Mouse (Mus musculus) CH12.LX (cell line): ENCODE results near the gene Sphk2. TPM values are rescaled to one million over a fixed set of nuclear protein-coding genes. Genes with fewer than 3 reads are reported as not detected.

ENCODE experiments used
- DNase-seq: peaks from one replicate; pipeline ENCODE4 v3.0.0-alpha.2; 2013; ENCODE audit errors: extremely low read depth
- H3K27ac ChIP-seq: 2 replicates; pipeline ENCODE4 v1.5.1; 2012; ENCODE audit warnings: low read depth, mild to moderate bottlenecking, control low read depth, moderate library complexity; ENCODE audit not compliant: insufficient read depth
- H3K27me3 ChIP-seq: replicated peaks from 2 replicates; pipeline ENCODE3; 2012; ENCODE audit warnings: inconsistent platforms
- H3K36me3 ChIP-seq, 2 experiments: replicated peaks in 1 of 2; 2 replicates each; pipeline versions ENCODE3 to v1.6.1; 2012; ENCODE audit warnings: inconsistent platforms in 1 of 2, low read length in 1 of 2, mild to moderate bottlenecking in 1 of 2, mixed read lengths in 1 of 2, moderate library complexity in 1 of 2; ENCODE audit not compliant: control insufficient read depth in 1 of 2, insufficient read depth in 1 of 2
- H3K4me1 ChIP-seq, 2 experiments: 2 replicates each; pipeline ENCODE4 v1.6.1; 2012; ENCODE audit warnings: inconsistent platforms in 1 of 2, moderate library complexity in 1 of 2; ENCODE audit not compliant: insufficient read depth in 2 of 2, control insufficient read depth in 1 of 2
- H3K4me2 ChIP-seq: 2 replicates; pipeline ENCODE4 v1.6.1; 2012; ENCODE audit warnings: low read depth, mild to moderate bottlenecking, control low read depth; ENCODE audit not compliant: poor library complexity, insufficient read depth, severe bottlenecking
- H3K4me3 ChIP-seq, 3 experiments: fragments of 150-350 bp in 1 of 3; sonication (generic) in 1 of 3; replicated peaks in 1 of 3; 2 replicates each; pipeline versions ENCODE3 to v1.5.1; 2011 to 2012; ENCODE audit warnings: low read depth in 2 of 3, low read length in 2 of 3, mild to moderate bottlenecking in 2 of 3, moderate library complexity in 2 of 3, control low read depth in 1 of 3, improper control_type of control experiment in 1 of 3, inconsistent platforms in 1 of 3, mixed read lengths in 1 of 3; ENCODE audit not compliant: poor library complexity in 1 of 3
- H3K79me2 ChIP-seq: replicated peaks from 2 replicates; pipeline ENCODE4 v1.6.1; 2012; ENCODE audit warnings: mild to moderate bottlenecking, moderate library complexity; ENCODE audit not compliant: control insufficient read depth, poor library complexity, insufficient read depth, severe bottlenecking; ENCODE audit errors: extremely low read depth
- H3K9ac ChIP-seq: 2 replicates; pipeline ENCODE4 v1.6.1; 2012; ENCODE audit warnings: low read depth, mild to moderate bottlenecking, control low read depth, moderate library complexity; ENCODE audit not compliant: insufficient read depth
- H3K9me3 ChIP-seq: replicated peaks from 2 replicates; pipeline ENCODE3; 2012; ENCODE audit warnings: low read length, inconsistent platforms, mixed read lengths
- BHLHE40 ChIP-seq: IDR thresholded peaks from 2 replicates; pipeline ENCODE4 v1.6.1; 2011; ENCODE audit warnings: mild to moderate bottlenecking, low read depth, low read length, improper control_type of control experiment
- CHD1 ChIP-seq: IDR thresholded peaks from 2 replicates; pipeline ENCODE4 v1.6.1; 2012; ENCODE audit warnings: low read depth, low read length, improper control_type of control experiment, inconsistent platforms
- E2F4 ChIP-seq: IDR thresholded peaks from 2 replicates; pipeline ENCODE4 v1.6.1; 2011; ENCODE audit warnings: low read depth, low read length, improper control_type of control experiment; ENCODE audit not compliant: insufficient replicate concordance
- ELF1 ChIP-seq: IDR thresholded peaks from 2 replicates; pipeline ENCODE4 v1.6.1; 2014; ENCODE audit warnings: low read depth, mild to moderate bottlenecking, inconsistent platforms, low read length, improper control_type of control experiment
- EP300 ChIP-seq: IDR thresholded peaks from 2 replicates; pipeline ENCODE4 v1.6.1; 2011; ENCODE audit warnings: low read length, improper control_type of control experiment
- ETS1 ChIP-seq: conservative IDR thresholded peaks from 2 replicates; pipeline ENCODE4 v1.6.1; 2012; ENCODE audit warnings: low read depth, mild to moderate bottlenecking, inconsistent platforms, low read length, improper control_type of control experiment, moderate library complexity
- GABPA ChIP-seq: IDR thresholded peaks from 2 replicates; pipeline ENCODE4 v1.6.1; 2012; ENCODE audit warnings: low read depth, low read length, improper control_type of control experiment, inconsistent platforms; ENCODE audit not compliant: insufficient replicate concordance
- HCFC1 ChIP-seq: IDR thresholded peaks from 2 replicates; pipeline ENCODE4 v1.6.1; 2012; ENCODE audit warnings: low read depth, mild to moderate bottlenecking, inconsistent platforms, low read length, improper control_type of control experiment
- IRF4 ChIP-seq: IDR thresholded peaks from 2 replicates; pipeline ENCODE4 v1.6.1; 2014; ENCODE audit warnings: low read depth, mild to moderate bottlenecking, inconsistent platforms, low read length, improper control_type of control experiment
- JUN ChIP-seq: IDR thresholded peaks from 2 replicates; pipeline ENCODE4 v1.6.1; 2011; ENCODE audit warnings: low read depth, mild to moderate bottlenecking, low read length, improper control_type of control experiment, moderate library complexity; ENCODE audit not compliant: insufficient read depth
- JUND ChIP-seq: conservative IDR thresholded peaks from 2 replicates; pipeline ENCODE4 v1.6.1; 2011; ENCODE audit warnings: low read depth, low read length, improper control_type of control experiment
- KAT2A ChIP-seq: IDR thresholded peaks from 2 replicates; pipeline ENCODE4 v1.6.1; 2012; ENCODE audit warnings: low read length, improper control_type of control experiment, inconsistent platforms; ENCODE audit not compliant: insufficient replicate concordance
- MAFK ChIP-seq: IDR thresholded peaks from 2 replicates; pipeline ENCODE4 v1.6.1; 2011; ENCODE audit warnings: low read length, improper control_type of control experiment; ENCODE audit not compliant: insufficient replicate concordance
- MAX ChIP-seq: IDR thresholded peaks from 2 replicates; pipeline ENCODE4 v1.6.1; 2011; ENCODE audit warnings: low read length, improper control_type of control experiment
- MEF2A ChIP-seq: IDR thresholded peaks from 2 replicates; pipeline ENCODE4 v1.6.1; 2014; ENCODE audit warnings: low read depth, mild to moderate bottlenecking, inconsistent platforms, low read length, improper control_type of control experiment, borderline replicate concordance
- MXI1 ChIP-seq: IDR thresholded peaks from 2 replicates; pipeline ENCODE4 v1.6.1; 2011; ENCODE audit warnings: mild to moderate bottlenecking, low read depth, low read length, improper control_type of control experiment
- MYC ChIP-seq: IDR thresholded peaks from 2 replicates; pipeline ENCODE4 v1.6.1; 2011; ENCODE audit warnings: low read depth, mild to moderate bottlenecking, improper control_type of control experiment, low read length
- NELFE ChIP-seq: IDR thresholded peaks from 2 replicates; pipeline ENCODE4 v1.6.1; 2011; ENCODE audit warnings: low read depth, low read length, improper control_type of control experiment
- NRF1 ChIP-seq: IDR thresholded peaks from 2 replicates; pipeline ENCODE4 v1.6.1; 2014; ENCODE audit warnings: low read depth, mild to moderate bottlenecking, inconsistent platforms, low read length, improper control_type of control experiment, moderate library complexity
- POLR2A ChIP-seq: IDR thresholded peaks from 2 replicates; pipeline ENCODE4 v1.6.1; 2011; ENCODE audit warnings: low read depth, mild to moderate bottlenecking, improper control_type of control experiment, low read length
- POLR2AphosphoS2 ChIP-seq: IDR thresholded peaks from 2 replicates; pipeline ENCODE4 v1.6.1; 2011; ENCODE audit warnings: low read depth, low read length, improper control_type of control experiment
- SIN3A ChIP-seq: IDR thresholded peaks from 2 replicates; pipeline ENCODE4 v1.6.1; 2012; ENCODE audit warnings: low read length, improper control_type of control experiment, inconsistent platforms
- TBP ChIP-seq: conservative IDR thresholded peaks from 2 replicates; pipeline ENCODE4 v1.6.1; 2011; ENCODE audit warnings: low read depth, low read length, improper control_type of control experiment
- TCF12 ChIP-seq: IDR thresholded peaks from 2 replicates; pipeline ENCODE4 v1.6.1; 2014; ENCODE audit warnings: low read depth, mild to moderate bottlenecking, inconsistent platforms, low read length, improper control_type of control experiment
- UBTF ChIP-seq: IDR thresholded peaks from 2 replicates; pipeline ENCODE4 v1.6.1; 2012; ENCODE audit warnings: low read depth, mild to moderate bottlenecking, inconsistent platforms, low read length, improper control_type of control experiment, moderate library complexity
- ZC3H11A ChIP-seq: IDR thresholded peaks from 2 replicates; pipeline ENCODE4 v1.6.1; 2012; ENCODE audit warnings: low read depth, mild to moderate bottlenecking, inconsistent platforms, low read length, improper control_type of control experiment
- ZKSCAN1 ChIP-seq: IDR thresholded peaks from 2 replicates; pipeline ENCODE4 v1.6.1; 2012; ENCODE audit warnings: low read depth, inconsistent platforms, low read length, improper control_type of control experiment, borderline replicate concordance
- ZMIZ1 ChIP-seq: IDR thresholded peaks from 2 replicates; pipeline ENCODE4 v1.6.1; 2012; ENCODE audit warnings: low read depth, mild to moderate bottlenecking, inconsistent platforms, low read length, improper control_type of control experiment
- ZNF384 ChIP-seq: IDR thresholded peaks from 2 replicates; pipeline ENCODE4 v1.6.1; 2012; ENCODE audit warnings: low read depth, low read length, improper control_type of control experiment, inconsistent platforms
- dilution Hi-C: fragments of 300-500 bp; cut with MboI; formaldehyde crosslinking; loops from 2 replicates; pipeline ENCODE4 v1.14.3; 2020; ENCODE audit warnings: low sequenced_read_pairs; ENCODE audit not compliant: extremely low pct_unique_long_range_greater_than_20kb, extremely low pct_ligation_motif_present
- in situ Hi-C: fragments of 300-500 bp; cut with MboI; formaldehyde crosslinking; loops from 3 replicates; pipeline ENCODE4 v1.14.3; 2019; ENCODE audit warnings: low sequenced_read_pairs, low pct_ligation_motif_present, low pct_unique_long_range_greater_than_20kb, mixed read lengths
- polyA plus RNA-seq: library from polyadenylated mRNA; unstranded; fragments of >175 nt; gene quantifications from 2 replicates; pipeline ENCODE4 v1.2.1, GENCODE M21; 2012; ENCODE audit warnings: low read depth; ENCODE audit not compliant: insufficient read length
- total RNA-seq, 2 experiments: library from RNA; depleted of rRNA; stranded (reverse); fragments of 300-350 nt in 1 of 2; fragments of >200 nt in 1 of 2; gene quantifications; 2 replicates each; pipeline ENCODE4 v1.2.3; 2012 to 2014

Gene Sphk2
- total RNA-seq (2012; rRNA removed) (16.6 and 19.2 TPM in 2 replicates), total RNA-seq (2014; rRNA removed) (7.3 and 9.4 TPM in 2 replicates), polyA plus RNA-seq (21.8 and 22.4 TPM in 2 replicates)

- Histone ChIP-seq H3K4me2 (peak within 1 kb of the TSS; percentile 89), H3K36me3 (peaks cover 46 to 64% of the 10 kb centered on the region in 2 experiments), H3K4me1 (peaks cover 7 to 44% of the 10 kb centered on the region in 2 experiments; a peak in 3 of 4 replicates), H3K4me3 (peak within 1 kb of the TSS; percentile 95 to 100 (median 97)), H3K9me3 (no peaks in the 10 kb centered on the region), H3K9ac (peak within 1 kb of the TSS; percentile 98), H3K79me2 (peaks cover 47% of the 10 kb centered on the region), H3K27me3 (no peaks in the 10 kb centered on the region)
- in situ Hi-C loops: no loop called here
- TF ChIP-seq MYC (peak; percentile 94), MAX (peak; percentile 93), MAFK (no peak), JUN (no peak), IRF4 (peak; percentile 80), EP300 (no peak), MXI1 (peak; percentile 93), TCF12 (peak; percentile 98), JUND (no peak; the same call in 1 of the 2 replicates), POLR2AphosphoS2 (peak; percentile 96), SIN3A (peak; percentile 99), E2F4 (peak; percentile 73; the same call in 1 of the 2 replicates), ZNF384 (no peak), ZKSCAN1 (no peak; the same call in 1 of the 2 replicates), ZC3H11A (no peak), NELFE (peak; percentile 99), POLR2A (peak; percentile 98), KAT2A (peak; percentile 97), HCFC1 (peak; percentile 98), NRF1 (peak; percentile 71), BHLHE40 (peak; percentile 25; the same call in 1 of the 2 replicates), TBP (peak; percentile 95), MEF2A (peak; percentile 88), CHD1 (no peak), UBTF (no peak), ZMIZ1 (peak; percentile 96), ELF1 (peak; percentile 94), GABPA (peak; percentile 100), ETS1 (peak; percentile 68)
- TF ChIP-seq, all 38 proteins: peak for 20
- H3K27ac ChIP-seq: peak within 1 kb of the TSS; percentile 79
- dilution Hi-C loops: no loop called here
- peak; percentile 99 for DNase-seq
These were observed at the start of gene Sphk2 for GRCm38 (mm10) chr7:45717918-45718297. Gene Sphk2, minus strand, starts transcription at chr7:45718002.
